Mouse (Mus musculus) retina, adult 2 months (tissue): Measurements from ENCODE around the gene Gif.

Experiments
- DNase-seq: peaks from one replicate; pipeline ENCODE4 v3.0.0-alpha.2; 2012; ENCODE audit warnings: low read depth, low spot score

Gene Gif

DNA sequence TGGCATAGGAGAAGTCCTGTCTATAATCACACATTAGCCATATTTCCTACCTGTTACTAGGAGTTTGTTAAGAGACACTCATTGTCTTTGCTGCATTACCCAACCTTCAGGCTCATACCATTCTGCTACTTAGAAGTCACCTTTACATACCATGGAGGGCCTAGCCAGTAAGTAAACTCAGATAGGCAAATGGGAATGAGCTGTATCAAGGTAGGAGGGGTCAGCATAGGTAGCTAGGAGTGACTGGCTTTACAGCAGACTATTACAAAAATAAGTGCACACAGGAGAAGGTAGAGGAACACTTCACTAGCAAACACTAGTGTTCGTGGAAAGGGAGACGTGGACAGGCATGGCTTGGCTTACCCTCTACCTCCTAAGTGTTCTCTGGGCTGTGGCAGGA is at the start of gene Gif:
Gene Gif (plus strand): TSS at position 257 of the 400 bp plus-strand sequence.
- no peak for DNase-seq

DNA sequence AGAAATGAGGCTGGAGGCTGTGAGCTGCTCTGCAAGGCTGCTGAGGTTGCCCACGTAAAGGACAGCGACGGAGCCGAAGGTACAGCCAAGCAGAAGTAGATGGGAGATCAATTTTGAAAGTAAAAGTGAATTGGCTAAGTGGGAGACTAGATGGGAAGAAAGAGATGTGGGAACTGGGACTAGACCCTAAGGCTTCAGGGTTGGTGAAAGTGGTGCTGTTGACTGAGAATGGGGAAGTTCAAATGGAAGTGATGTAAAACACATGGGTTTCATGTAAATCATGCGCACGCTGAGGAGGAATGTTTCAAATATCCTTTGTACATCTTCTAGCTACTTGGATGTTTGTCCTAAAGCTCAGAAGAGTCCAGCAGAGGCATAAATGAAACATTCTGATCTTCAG is 49.0 kb upstream of the Gif start:
- DNase-seq, result no peak

DNA sequence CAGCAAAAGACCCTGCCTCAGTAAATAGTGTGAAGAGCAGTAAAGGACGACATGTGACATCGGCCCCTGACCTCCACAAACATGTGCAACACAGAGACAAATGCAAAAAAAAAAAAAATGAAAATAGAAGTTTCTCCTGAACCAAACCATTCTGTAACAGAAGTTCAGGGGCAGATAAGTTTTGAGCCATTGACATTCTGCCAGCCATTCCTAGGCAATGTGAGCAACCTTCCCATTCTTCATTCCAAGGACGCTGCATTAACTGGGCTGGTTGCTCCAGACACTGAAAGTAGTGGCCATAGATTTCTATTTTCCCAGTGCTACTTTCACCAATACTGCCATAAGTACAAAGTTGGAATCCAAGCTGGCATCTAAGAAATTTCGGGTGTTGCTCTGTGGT is 34.9 kb upstream of the Gif start:
- no peak for DNase-seq

DNA sequence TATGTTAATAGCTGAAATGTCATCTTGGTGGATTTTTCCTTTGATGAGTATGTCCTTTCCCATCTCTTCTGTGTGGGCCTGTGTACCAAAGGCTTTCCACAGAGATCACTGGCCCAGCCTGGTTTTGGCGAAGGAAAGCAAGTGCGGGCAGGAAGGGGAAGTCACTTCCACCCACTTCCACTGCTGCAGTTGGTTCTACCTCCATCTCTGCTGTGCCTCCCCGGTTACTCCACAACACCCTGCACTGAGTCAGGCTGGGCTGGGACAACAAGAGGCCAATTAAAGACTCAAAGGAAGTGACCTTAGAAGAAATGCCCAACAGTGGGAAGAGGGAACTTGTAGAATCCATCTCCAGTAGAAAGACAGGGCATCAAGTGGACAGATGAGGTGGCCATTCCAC is 27.3 kb upstream of the Gif start:
- DNase-seq, result no peak

DNA sequence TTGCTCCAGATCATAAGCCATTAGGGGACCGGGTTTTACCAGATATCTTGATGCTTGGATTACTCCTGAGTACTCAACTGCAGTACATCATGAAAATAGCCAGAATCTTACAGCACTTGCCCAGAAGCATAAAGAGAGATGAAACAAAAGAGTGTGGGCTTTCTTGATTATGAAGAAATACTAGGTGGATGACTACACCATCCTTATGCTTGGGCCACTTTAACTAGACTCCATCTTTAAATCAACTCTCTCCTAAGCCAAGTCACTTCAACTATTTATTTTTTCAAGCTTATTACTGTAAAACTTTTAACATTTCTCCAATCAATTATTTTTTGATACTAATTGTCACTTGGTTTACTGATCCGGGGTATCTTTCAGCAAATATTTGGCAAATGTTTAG is 23.5 kb upstream of the Gif start:
- DNase-seq, result no peak

DNA sequence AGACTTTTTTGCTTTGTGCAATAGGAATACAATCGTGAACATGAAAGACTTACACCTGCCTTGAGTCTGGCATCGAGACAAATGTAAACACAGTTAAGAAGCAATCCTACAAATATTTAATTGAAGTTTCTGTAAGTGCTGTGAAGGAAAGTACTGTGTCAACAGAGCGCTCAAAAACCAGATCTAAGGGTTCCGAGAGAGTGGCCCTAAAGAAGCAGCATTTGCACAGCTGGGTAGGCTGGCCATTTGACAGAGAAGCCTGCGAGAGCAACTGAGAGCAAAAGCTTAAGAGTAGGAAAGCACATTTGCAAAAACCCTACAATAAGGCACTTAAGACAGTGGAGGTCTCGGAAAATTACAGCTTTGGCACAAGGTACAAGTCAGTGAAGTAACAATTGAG is 23.1 kb upstream of the Gif start:
- DNase-seq, result no peak

DNA sequence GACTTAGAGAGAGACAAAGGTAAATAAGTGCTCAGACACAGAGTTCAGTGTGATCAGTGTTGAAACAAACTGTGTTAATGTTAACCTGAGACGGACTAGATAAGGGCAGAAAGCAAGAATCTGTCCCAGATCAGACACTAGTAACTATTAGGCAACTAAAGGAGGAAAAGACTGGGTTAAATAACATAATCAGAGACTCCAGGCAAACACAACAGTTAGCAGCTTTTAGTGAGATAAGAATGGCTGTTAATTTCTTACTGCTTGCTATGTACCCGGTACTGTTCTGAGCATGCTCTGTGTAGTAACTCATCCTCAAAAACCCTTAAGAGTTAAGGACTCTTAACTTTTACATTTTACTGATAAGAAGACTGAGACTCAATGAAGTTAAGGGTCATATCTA is 21.4 kb upstream of the Gif start:
- no peak for DNase-seq

DNA sequence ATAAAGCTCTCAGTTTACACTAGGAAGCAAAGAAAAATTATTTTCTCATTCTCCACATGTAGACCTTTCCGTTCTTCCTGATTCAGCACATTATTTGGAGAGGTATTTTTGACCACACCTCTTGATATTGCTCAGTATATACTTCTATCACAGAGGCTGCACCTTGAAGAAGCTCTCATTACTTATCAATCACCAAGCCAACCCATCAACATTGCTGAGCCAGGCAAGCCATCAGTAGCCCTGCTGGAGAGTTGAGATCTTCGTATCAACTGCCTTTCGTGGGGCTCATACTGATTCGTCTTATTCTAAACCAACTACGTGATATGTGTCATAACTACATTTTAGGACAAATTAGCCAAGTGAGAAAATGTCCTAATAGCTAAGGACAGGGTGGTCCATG is 20.1 kb upstream of the Gif start:
- DNase-seq, result no peak

DNA sequence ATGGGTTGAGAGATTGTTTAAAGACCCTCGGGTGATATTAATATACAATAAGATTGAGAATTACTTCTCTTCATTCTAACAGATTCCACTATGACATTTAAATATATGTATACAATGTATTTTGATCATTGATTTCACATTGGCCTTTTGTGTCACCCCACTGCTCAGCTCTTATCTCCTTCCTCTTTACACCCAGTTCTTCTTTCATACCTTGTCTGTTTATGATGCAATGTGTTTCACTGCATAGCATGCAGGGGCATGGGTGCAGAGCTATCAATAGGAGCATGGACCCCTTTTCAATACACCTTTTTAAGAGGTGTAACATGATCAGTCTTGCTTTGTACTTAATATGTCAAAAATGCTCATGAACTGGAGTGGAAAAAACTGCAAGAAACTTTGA is 17.1 kb upstream of the Gif start:
- DNase-seq, result no peak

DNA sequence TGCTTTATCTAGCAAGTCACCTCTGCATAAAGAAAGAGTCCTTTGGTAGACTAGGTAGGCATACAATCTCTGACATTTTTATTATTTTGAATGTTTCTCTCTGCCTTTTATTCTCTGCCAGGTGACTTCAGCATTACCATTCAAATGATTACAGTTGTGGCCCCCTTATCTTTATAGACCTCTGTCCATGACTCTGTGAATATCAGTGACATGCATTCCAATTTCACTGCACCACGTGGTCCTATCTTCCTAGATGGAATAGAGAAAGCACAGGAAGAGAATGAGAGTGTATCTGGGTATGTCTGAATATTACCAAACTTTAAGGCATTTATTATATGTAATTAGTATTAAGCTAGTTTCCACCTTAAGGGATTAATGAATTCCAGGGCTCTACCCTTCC is 10.9 kb upstream of the Gif start:
- DNase-seq, result no peak

DNA sequence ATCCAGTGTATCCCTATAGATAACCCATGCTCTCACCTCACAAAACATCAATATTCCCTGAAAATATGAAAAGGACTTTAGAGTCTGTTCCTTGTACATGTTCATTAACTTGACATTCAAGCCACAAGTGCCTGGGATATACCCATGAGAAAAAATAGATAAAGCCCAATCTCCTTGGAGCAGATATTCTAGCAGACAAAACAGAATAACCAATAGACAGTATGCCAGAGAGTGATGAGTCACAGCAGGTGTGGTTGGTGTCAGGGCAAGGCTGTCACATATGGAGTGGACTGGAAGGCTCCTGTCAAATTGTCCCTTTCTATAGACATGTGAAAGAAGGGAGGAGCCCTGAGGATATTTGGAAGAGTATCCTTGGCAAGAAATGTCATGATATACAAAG is 1.7 kb upstream of the Gif start:
- no peak for DNase-seq

- DNase-seq, result no peak
These were observed 17.7 kb downstream of the Gif start for GRCm38 (mm10) chr19:11765059-11765458.

DNA sequence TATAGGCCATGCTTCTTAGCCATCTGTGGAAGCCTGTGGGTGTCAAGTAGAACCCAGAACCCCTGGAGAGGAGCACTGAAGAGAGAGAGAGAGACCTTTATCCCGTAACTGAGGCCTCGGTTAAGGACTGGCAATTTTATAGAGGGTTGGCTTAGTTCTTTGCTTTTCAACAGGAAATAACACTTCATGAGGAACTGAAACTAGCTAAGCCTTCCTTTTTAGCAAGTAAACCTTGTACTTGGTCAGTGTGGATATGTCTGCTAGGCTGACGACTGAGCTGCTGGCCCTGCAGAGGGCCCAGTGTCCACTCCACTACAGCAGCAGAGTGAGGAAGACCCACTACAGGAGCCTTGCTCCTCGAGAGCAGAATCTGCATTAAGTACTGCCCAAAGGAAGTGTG is 19.1 kb downstream of the Gif start:
- DNase-seq, result no peak

GRCm38 (mm10) chr19:11768163-11768562 is 20.8 kb downstream of the Gif start:
- DNase-seq, result no peak

DNA sequence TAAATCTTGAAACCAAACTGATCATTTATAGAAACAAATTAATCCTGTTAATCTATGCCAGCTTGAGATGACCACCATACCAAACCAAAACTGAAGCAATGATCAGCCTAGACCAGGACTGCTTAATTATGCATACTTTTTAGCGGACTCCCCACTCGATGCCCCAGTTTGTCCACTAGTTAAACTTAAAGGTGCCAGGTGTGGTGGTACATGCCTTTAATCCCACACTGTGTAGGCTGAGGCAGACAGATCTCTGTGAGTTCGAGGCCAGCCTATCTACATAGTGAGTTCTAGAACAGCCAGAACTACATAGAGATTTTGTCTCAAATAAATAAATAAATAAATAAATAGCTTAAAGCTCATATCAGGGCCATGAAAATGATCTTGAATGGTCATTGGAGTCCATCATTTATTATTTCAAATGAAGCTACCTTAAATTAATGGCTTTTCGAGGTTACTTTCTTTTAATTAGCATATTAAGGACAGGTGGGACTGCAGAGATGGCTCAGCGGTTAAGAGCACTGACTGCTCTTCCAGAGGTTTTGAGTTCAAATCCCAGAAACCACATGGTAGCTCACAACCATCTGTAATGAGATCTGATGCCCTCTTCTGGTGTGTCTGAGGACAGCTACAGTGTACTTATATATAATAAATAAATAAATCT is 22.0 kb downstream of the Gif start:
- DNase-seq, result no peak

GRCm38 (mm10) chr19:11770205-11770892 is 23.0 kb downstream of the Gif start, which contains the start of gene Mrpl16:
Gene Mrpl16 (plus strand): TSS chr19:11770391.
- peak; percentile 93 for DNase-seq

DNA sequence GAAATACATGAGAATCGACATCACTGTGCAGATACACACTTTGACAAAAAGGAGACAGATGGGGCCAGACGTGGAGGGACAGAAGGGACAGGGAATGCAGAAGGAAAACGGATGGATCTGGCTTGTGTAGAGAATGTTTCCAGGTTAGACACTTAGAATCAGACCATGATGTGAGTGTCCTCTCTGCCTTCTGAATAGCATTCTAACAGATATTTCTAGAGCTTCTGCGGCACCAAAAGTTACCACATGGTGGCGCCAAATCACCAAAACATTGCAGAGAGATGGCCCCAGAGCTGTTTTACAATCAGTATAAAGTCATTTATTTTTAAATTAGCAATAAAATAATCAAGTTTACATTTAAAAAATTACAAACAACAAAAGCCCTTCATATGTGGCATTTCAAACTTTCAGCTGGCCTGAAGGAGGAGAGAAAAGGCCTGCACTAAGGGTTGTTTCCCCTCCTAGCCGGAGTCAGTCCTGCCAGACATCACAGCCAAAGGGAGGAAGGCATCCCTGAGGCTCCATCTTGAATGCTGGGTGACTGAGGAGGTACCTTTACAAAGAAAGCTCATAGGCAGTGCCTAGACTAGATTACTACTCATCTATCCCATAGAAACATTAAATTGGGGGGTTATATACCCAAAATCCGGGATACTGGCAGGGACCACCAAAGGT is 30.0 kb downstream of the Gif start:
- DNase-seq, result peak; percentile 61

GRCm38 (mm10) chr19:11785409-11786154 is 38.2 kb downstream of the Gif start:
- DNase-seq, result no peak

GRCm38 (mm10) chr19:11787826-11788225 is 40.5 kb downstream of the Gif start:
- DNase-seq, result no peak

- DNase-seq, result no peak
These were observed 41.5 kb downstream of the Gif start for GRCm38 (mm10) chr19:11788876-11789275.

DNA sequence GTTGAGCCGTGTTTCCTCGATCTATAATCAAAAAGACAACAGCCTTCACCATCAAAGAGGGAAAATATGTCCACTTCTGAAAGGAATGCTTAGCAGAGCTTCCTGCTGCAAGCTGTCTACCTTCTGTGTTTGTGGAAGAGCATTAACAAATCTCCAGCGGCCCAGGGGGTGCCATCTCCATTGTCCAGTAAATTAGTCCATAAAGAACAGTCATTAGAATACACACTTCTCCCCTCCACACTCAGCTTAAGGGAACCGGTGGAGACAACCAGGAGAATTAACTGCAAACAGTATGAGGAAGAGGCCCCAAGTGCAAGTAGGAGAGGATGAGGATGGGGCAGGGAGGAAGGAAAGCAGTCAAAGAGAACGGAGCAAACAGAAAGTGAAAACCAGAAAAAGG is 44.5 kb downstream of the Gif start:
- DNase-seq, result no peak

DNA sequence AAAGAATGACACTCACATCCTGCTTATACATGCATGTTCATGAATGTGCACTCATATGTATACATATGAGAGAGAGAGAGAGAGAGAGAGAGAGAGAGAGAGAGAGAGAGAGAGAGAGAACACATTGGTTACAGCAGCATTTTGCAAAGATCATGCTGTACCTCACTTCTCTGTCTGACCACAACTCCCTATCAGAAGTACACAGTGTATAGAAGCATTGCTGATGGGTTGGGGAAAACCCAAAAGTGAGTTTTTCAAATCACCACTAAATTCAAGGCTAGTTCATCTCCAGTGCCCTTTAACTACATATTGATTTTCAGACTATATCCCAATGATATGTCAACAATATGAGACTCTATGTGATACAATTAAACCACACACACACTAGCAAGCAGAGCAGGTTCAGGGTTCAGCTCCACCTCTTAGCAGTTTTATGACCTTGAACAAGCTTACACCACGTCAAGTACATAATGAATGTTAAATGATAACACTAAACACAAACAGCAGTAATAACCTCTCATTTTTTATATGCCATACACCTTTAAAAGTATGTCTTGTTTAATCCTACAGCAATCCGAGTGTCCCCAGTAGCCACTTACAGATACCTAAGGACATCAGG is 46.5 kb downstream of the Gif start:
- DNase-seq, result no peak
